Mouse (Mus musculus) lung, embryonic 15.5 days (tissue): Measurements from ENCODE around the gene Itpr2. TPM values are rescaled to one million over a fixed set of nuclear protein-coding genes. Genes with fewer than 3 reads are reported as not detected.

Experiments
- ATAC-seq: fragments of 200-750 bp; cut with Nextera tagmentation; 2 replicates; pipeline ENCODE4 v1.8.0; 2017; ENCODE audit warnings: moderate number of reproducible peaks, borderline replicate concordance; ENCODE audit not compliant: low FRiP score, low TSS enrichment; ENCODE audit errors: extremely low read depth
- H3K27ac ChIP-seq: fragments of 300-500 bp; sonication (generic); 2 replicates; pipeline ENCODE4 v1.5.1; 2015; ENCODE audit warnings: moderate library complexity, mild to moderate bottlenecking, inconsistent platforms
- H3K27me3 ChIP-seq: fragments of 300-500 bp; sonication (generic); 2 replicates; pipeline ENCODE4 v1.6.1; 2015; ENCODE audit warnings: inconsistent platforms
- H3K36me3 ChIP-seq: fragments of 300-500 bp; sonication (generic); 2 replicates; pipeline ENCODE4 v1.6.1; 2015; ENCODE audit warnings: inconsistent platforms
- H3K4me1 ChIP-seq: fragments of 300-500 bp; sonication (generic); 2 replicates; pipeline ENCODE4 v1.6.1; 2015; ENCODE audit warnings: inconsistent platforms
- H3K4me2 ChIP-seq: fragments of 300-500 bp; sonication (generic); 2 replicates; pipeline ENCODE4 v1.6.1; 2015; ENCODE audit warnings: inconsistent platforms, mild to moderate bottlenecking, moderate library complexity
- H3K4me3 ChIP-seq: fragments of 300-500 bp; sonication (generic); 2 replicates; pipeline ENCODE4 v1.5.1; 2015; ENCODE audit warnings: mild to moderate bottlenecking, inconsistent platforms
- H3K9ac ChIP-seq: fragments of 300-500 bp; sonication (generic); 2 replicates; pipeline ENCODE4 v1.6.1; 2015; ENCODE audit warnings: inconsistent platforms
- H3K9me3 ChIP-seq: fragments of 300-500 bp; sonication (generic); 2 replicates; pipeline ENCODE4 v1.6.1; 2016; ENCODE audit warnings: inconsistent platforms
- WGBS: fragments of 180-500 bp; shearing (Covaris S2); methylation state at CpG from one replicate; pipeline ENCODE4 v1.1.7; 2015; 5-methylcytosine and 5-hydroxymethylcytosine counted together
- polyA plus RNA-seq: library from polyadenylated mRNA; unstranded; fragments of >200 nt; fragmentation: Nextera tagmentation; extraction: Ambion mirVana; gene quantifications from 2 replicates; pipeline ENCODE4 v1.2.1, GENCODE M21; 2015

Itpr2 gene
- polyA plus RNA-seq, 1 experiment from 2014 or later, result 18.8 TPM

- Histone ChIP-seq H3K4me2 (no peak overlapping the region), H3K9me3 (no peaks in the 10 kb centered on the region), H3K4me3 (no peak overlapping the region), H3K36me3 (no peaks in the 10 kb centered on the region), H3K9ac (no peak overlapping the region), H3K27ac (no peak overlapping the region), H3K27me3 (no peaks in the 10 kb centered on the region), H3K4me1 (peaks cover under 1% of the 10 kb centered on the region; the same call in 1 of the 2 replicates)
- WGBS, result 71% methylated on average over 6 of the region's 6 CpGs
- no peak for ATAC-seq
These were observed 185.6 kb downstream of the Itpr2 start for GRCm38 (mm10) chr6:146316415-146316814.

GRCm38 (mm10) chr6:146315153-146315552 is 186.9 kb downstream of the Itpr2 start:
- H3K36me3 ChIP-seq, result no peaks in the 10 kb centered on the region

DNA sequence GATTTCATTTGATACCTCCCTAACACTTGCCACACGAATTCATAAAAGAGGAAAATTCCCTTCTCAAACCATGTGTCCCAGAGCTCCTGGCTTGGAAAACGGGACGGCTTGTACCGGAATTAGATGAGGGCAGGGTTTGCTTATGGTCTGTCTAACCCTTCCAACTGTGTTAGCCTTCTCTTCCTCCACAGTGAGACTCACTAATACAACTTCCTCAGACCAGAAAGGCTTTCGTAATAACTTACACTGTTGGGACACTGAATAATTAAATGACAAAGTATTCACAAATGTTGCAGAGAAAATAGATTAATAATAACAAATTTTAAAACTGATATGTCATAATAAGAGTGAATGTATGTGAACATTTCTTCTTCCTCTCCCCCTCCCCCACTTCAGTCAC is 187.7 kb downstream of the Itpr2 start:
- no peaks in the 10 kb centered on the region for H3K27me3 ChIP-seq
- H3K4me2 ChIP-seq, result no peak overlapping the region
- H3K9me3 ChIP-seq, result no peaks in the 10 kb centered on the region
- WGBS, result 86% methylated on average over 5 of the region's 5 CpGs
- no peak overlapping the region for H3K4me3 ChIP-seq
- no peaks in the 10 kb centered on the region for H3K4me1 ChIP-seq
- H3K9ac ChIP-seq, result no peak overlapping the region
- no peaks in the 10 kb centered on the region for H3K36me3 ChIP-seq
- no peak for ATAC-seq
- no peak overlapping the region for H3K27ac ChIP-seq

More at GRCm38 (mm10) chr6:146315153-146315552, 186.9 kb downstream of the Itpr2 start:
- no peaks in the 10 kb centered on the region for H3K27me3 ChIP-seq
- no peak overlapping the region for H3K27ac ChIP-seq
- 93% methylated on average over 8 of the region's 8 CpGs for WGBS
- no peaks in the 10 kb centered on the region for H3K9me3 ChIP-seq
- ATAC-seq, result no peak
- no peaks in the 10 kb centered on the region for H3K4me1 ChIP-seq
- no peak overlapping the region for H3K4me3 ChIP-seq
- no peak overlapping the region for H3K4me2 ChIP-seq
- H3K9ac ChIP-seq, result no peak overlapping the region

- Histone ChIP-seq H3K9me3 (no peaks in the 10 kb centered on the region), H3K27ac (no peak overlapping the region), H3K4me2 (no peak overlapping the region), H3K4me1 (no peaks in the 10 kb centered on the region), H3K27me3 (no peaks in the 10 kb centered on the region), H3K4me3 (no peak overlapping the region), H3K9ac (no peak overlapping the region), H3K36me3 (no peaks in the 10 kb centered on the region)
- ATAC-seq, result no peak
- WGBS, result 76% methylated on average over 4 of the region's 4 CpGs
These were observed 188.6 kb downstream of the Itpr2 start for GRCm38 (mm10) chr6:146313396-146313795.

DNA sequence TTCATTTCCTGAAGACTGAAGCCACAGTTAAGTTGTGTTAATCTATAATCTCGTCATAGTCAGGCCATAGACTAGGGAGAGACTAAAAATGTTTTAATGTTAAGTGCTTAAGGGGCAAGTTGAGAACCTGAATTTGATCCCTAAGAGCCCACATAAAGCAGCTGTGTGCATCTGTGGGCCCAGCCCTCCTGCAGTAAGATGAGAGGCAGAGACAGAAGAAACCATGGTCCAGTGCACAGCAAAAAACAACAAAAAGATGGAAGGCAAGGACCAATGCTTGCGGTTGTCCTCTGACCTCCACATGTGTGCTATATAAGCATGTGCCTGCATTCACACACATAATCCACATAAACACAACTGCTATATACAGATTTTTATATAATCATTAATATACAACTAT is 191.8 kb downstream of the Itpr2 start:
- Histone ChIP-seq H3K27me3 (no peaks in the 10 kb centered on the region), H3K4me2 (no peak overlapping the region), H3K36me3 (no peaks in the 10 kb centered on the region), H3K9me3 (no peaks in the 10 kb centered on the region), H3K4me1 (no peaks in the 10 kb centered on the region), H3K27ac (no peak overlapping the region), H3K4me3 (no peak overlapping the region), H3K9ac (no peak overlapping the region)
- WGBS, result 60% methylated on average over 2 of the region's 2 CpGs
- ATAC-seq, result no peak

DNA sequence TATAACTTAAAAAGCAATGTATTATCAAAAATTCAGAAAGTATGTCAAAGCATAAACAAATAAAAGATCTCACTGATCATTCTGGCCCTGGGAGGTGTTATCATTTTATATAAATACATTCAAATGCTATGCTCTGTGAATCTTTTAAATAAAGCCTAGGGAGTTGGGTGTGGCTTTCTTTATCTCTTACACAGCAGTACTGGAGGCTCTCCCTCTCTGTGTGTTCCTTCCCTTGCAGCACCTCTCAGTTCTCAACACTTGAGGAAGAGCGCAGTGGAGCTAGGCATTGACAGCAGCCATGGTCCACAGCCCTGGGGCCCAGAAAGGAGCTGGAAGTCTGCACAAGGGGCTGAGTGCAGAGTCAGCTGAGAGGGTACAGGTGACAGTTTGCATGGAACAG is 192.7 kb downstream of the Itpr2 start:
- H3K27me3 ChIP-seq, result no peaks in the 10 kb centered on the region
- no peaks in the 10 kb centered on the region for H3K9me3 ChIP-seq
- no peaks in the 10 kb centered on the region for H3K4me1 ChIP-seq
- H3K36me3 ChIP-seq, result no peaks in the 10 kb centered on the region
- no peak overlapping the region for H3K4me3 ChIP-seq
- H3K4me2 ChIP-seq, result no peak overlapping the region
- no peak overlapping the region for H3K27ac ChIP-seq
- no peak for ATAC-seq
- no peak overlapping the region for H3K9ac ChIP-seq
- 76% methylated on average over 1 of the region's 1 CpGs for WGBS

- ATAC-seq, result no peak
- Histone ChIP-seq H3K27me3 (no peaks in the 10 kb centered on the region), H3K4me2 (no peak overlapping the region), H3K36me3 (no peaks in the 10 kb centered on the region), H3K9me3 (no peaks in the 10 kb centered on the region), H3K9ac (no peak overlapping the region), H3K27ac (no peak overlapping the region), H3K4me1 (no peaks in the 10 kb centered on the region), H3K4me3 (no peak overlapping the region)
- 64% methylated on average over 3 of the region's 3 CpGs for WGBS
These were observed 196.0 kb downstream of the Itpr2 start for GRCm38 (mm10) chr6:146305995-146306394.

- ATAC-seq, result no peak
- no peaks in the 10 kb centered on the region for H3K27me3 ChIP-seq
- WGBS, result 90% methylated on average over 11 of the region's 11 CpGs
- H3K4me1 ChIP-seq, result no peaks in the 10 kb centered on the region
- H3K36me3 ChIP-seq, result no peaks in the 10 kb centered on the region
- H3K4me3 ChIP-seq, result no peak overlapping the region
- H3K9me3 ChIP-seq, result no peaks in the 10 kb centered on the region
- H3K4me2 ChIP-seq, result no peak overlapping the region
- no peak overlapping the region for H3K9ac ChIP-seq
- H3K27ac ChIP-seq, result no peak overlapping the region
These were observed 197.9 kb downstream of the Itpr2 start for GRCm38 (mm10) chr6:146304088-146304487.

- Histone ChIP-seq H3K4me2 (no peak overlapping the region), H3K36me3 (no peaks in the 10 kb centered on the region), H3K27ac (no peak overlapping the region), H3K27me3 (no peaks in the 10 kb centered on the region), H3K4me1 (no peaks in the 10 kb centered on the region), H3K9me3 (no peaks in the 10 kb centered on the region), H3K9ac (no peak overlapping the region), H3K4me3 (no peak overlapping the region)
- no peak for ATAC-seq
- 66% methylated on average over 2 of the region's 2 CpGs for WGBS
These were observed 198.7 kb downstream of the Itpr2 start for GRCm38 (mm10) chr6:146303336-146303735.

DNA sequence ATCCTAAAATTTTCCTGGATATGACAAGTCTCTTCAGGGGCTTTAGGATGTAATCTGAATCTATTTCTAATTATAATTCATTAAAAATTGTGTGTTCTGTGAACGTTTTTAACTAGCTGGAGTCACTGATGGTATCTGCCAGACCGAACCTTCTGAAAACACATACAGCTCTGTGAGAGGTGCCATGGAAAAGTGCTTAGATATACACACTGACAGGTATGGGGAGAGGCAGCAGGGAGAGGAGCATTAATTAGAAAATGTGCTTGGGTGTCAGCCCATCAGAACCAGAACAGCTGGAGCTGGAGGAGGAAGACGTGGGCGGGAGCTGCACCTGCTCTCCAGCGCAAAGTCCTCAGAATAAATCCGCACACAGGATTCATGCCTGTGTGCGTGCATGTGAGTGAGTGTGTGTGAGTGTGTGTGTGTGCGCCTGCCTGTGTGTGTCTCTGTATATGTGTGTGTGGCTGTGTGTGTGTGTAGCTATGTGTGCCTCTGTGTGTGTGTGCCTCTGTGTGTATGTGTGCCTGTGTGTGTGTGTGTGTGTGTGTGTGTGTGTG is 199.4 kb downstream of the Itpr2 start:
- H3K9me3 ChIP-seq, result no peaks in the 10 kb centered on the region
- H3K27ac ChIP-seq, result no peak overlapping the region
- no peak overlapping the region for H3K4me2 ChIP-seq
- H3K27me3 ChIP-seq, result no peaks in the 10 kb centered on the region
- H3K9ac ChIP-seq, result no peak overlapping the region
- WGBS, result 70% methylated on average over 8 of the region's 8 CpGs
- no peak for ATAC-seq
- no peaks in the 10 kb centered on the region for H3K36me3 ChIP-seq
- H3K4me3 ChIP-seq, result no peak overlapping the region
- H3K4me1 ChIP-seq, result no peaks in the 10 kb centered on the region

- Histone ChIP-seq H3K36me3 (no peaks in the 10 kb centered on the region), H3K4me2 (no peak overlapping the region), H3K9ac (no peak overlapping the region), H3K4me3 (no peak overlapping the region), H3K27ac (no peak overlapping the region), H3K4me1 (no peaks in the 10 kb centered on the region), H3K9me3 (no peaks in the 10 kb centered on the region), H3K27me3 (no peaks in the 10 kb centered on the region)
- no peak for ATAC-seq
- WGBS, result 60% methylated on average over 3 of the region's 3 CpGs
These were observed 199.9 kb downstream of the Itpr2 start for GRCm38 (mm10) chr6:146302101-146302500.

GRCm38 (mm10) chr6:146300961-146301360 is 201.1 kb downstream of the Itpr2 start:
- no peaks in the 10 kb centered on the region for H3K36me3 ChIP-seq
- no peak for ATAC-seq
- H3K4me2 ChIP-seq, result no peak overlapping the region

GRCm38 (mm10) chr6:146298712-146299111 is 203.3 kb downstream of the Itpr2 start:
- Histone ChIP-seq H3K9me3 (no peaks in the 10 kb centered on the region), H3K4me2 (no peak overlapping the region), H3K27ac (no peak overlapping the region), H3K27me3 (no peaks in the 10 kb centered on the region), H3K4me3 (no peak overlapping the region), H3K4me1 (no peaks in the 10 kb centered on the region), H3K36me3 (no peaks in the 10 kb centered on the region), H3K9ac (no peak overlapping the region)
- no peak for ATAC-seq

More at GRCm38 (mm10) chr6:146300961-146301360, 201.1 kb downstream of the Itpr2 start:
- Histone ChIP-seq H3K4me1 (no peaks in the 10 kb centered on the region), H3K27me3 (no peaks in the 10 kb centered on the region), H3K27ac (no peak overlapping the region), H3K4me3 (no peak overlapping the region), H3K9ac (no peak overlapping the region), H3K9me3 (no peaks in the 10 kb centered on the region)
